Comparison of ENCODE assay signal across 8 mouse cellular contexts in genomic region chr7:35740489-35741230, GRCm38 (mm10). TPM values are rescaled to one million over a fixed set of nuclear protein-coding genes. Genes with fewer than 3 reads are reported as not detected.
A peak's percentile ranks its signal among the peaks of the same experiment; 100 is the strongest.
DNase-seq lines count a peak whose midpoint lies in the region; ATAC-seq and TF ChIP-seq lines count a peak whose summit lies in the region.

No protein-coding gene starts in this region.

- no peak overlapping the region for H3K9ac ChIP-seq in heart, postnatal 0 days (replicated peaks; ENCODE audit: low read depth, low read length)

- no peaks in the 10 kb centered on the region for H3K36me3 ChIP-seq in heart, postnatal 0 days (replicated peaks; ENCODE audit: control insufficient read depth, insufficient read depth, low read length)

- H3K4me2 ChIP-seq in heart, postnatal 0 days (ENCODE audit: low read depth, low read length), result no peak overlapping the region

- H3K9me3 ChIP-seq in heart, postnatal 0 days (replicated peaks; ENCODE audit: control insufficient read depth, low read length), result peaks cover 3% of the 10 kb centered on the region; the same call in 1 of the 2 replicates

- no peaks in the 10 kb centered on the region for H3K27me3 ChIP-seq in heart, postnatal 0 days (ENCODE audit: control insufficient read depth, insufficient read depth, low read length)

- no peak for DNase-seq in heart, postnatal 0 days (ENCODE audit: low spot score)
- DNase-seq in heart, adult 11 months, result no peak
- DNase-seq in urinary bladder, postnatal 14 days (ENCODE audit: low spot score), result peak; percentile 69
- DNase-seq in urinary bladder, postnatal 10 days (ENCODE audit: low spot score), result no peak
- peak; percentile 43 for DNase-seq in c-Kit-positive CD71-positive TER-119-positive erythroid progenitor cells, embryonic 14.5 days (ENCODE audit: low spot score)
- peak; percentile 74 for DNase-seq in kidney, adult 9 months
- peak; percentile 83 for DNase-seq in thymus, postnatal 14 days

- TF ChIP-seq EP300 in heart, postnatal 0 days (IDR thresholded peaks at IDR 0.05; ENCODE audit: low read depth), result no peak

- H3K27ac ChIP-seq in heart, postnatal 0 days (ENCODE audit: low read depth), result no peak overlapping the region

- 68% methylated on average over 5 of the region's 5 CpGs for WGBS in heart, postnatal 0 days

- no peak overlapping the region for H3K4me3 ChIP-seq in heart, postnatal 0 days (ENCODE audit: low read depth, low read length)

- no peaks in the 10 kb centered on the region for H3K4me1 ChIP-seq in heart, postnatal 0 days (ENCODE audit: control insufficient read depth, insufficient read depth)

- ATAC-seq in heart, postnatal 0 days (ENCODE audit: insufficient read depth, low read depth), result no peak
- ATAC-seq in megakaryocyte, adult 5-6 weeks (ENCODE audit: poor library complexity, severe bottlenecking), result peak; percentile 81

- peak; percentile 48 for TF ChIP-seq CTCF in heart, postnatal 0 days (IDR thresholded peaks at IDR 0.05; ENCODE audit: low read depth)

RNA-seq across cellular contexts. Expression of gene Dpy19l3, which starts 13.6 kb away (rescaled TPM):
- total RNA-seq in heart, postnatal 0 days (2014; rRNA removed; ENCODE audit: low replicate concordance), result 1.1 and 3.4 TPM in 2 replicates
- polyA plus RNA-seq in heart, postnatal 0 days (2015; fragmentation: Nextera tagmentation; extraction: Ambion mirVana), result 4.9 and 5.4 TPM in 2 replicates
- total RNA-seq in megakaryocyte, adult 5-6 weeks (2015), result 4.9 and 6.2 TPM in 2 replicates
- total RNA-seq in megakaryocyte, adult 5-6 weeks (2017), result 1.3 and 1.7 TPM in 2 replicates

Comparison
In these comparisons a context has a peak if more than half of its experiments do, and no peak if none do; other contexts are left out.
1. DNase-seq: peak in urinary bladder, postnatal 14 days (single experiment), c-Kit-positive CD71-positive TER-119-positive erythroid progenitor cells, embryonic 14.5 days (single experiment), kidney, adult 9 months (single experiment) and thymus, postnatal 14 days (single experiment); none in heart, postnatal 0 days (single experiment), heart, adult 11 months (single experiment) and urinary bladder, postnatal 10 days (single experiment).